Mouse (Mus musculus) layer of hippocampus, postnatal 36 days (tissue): ENCODE measurements at regions not wholly inside any gene's neighbourhood (a gene's known extent, or its start where the extent isn't known, plus 50 kb on each side); places are given as distances from the start of the nearest gene placed in this dataset.

Source experiments
- DNase-seq, 2 experiments: peaks; one replicate each; pipeline ENCODE4 v3.0.0; 2022

GRCm38 (mm10) chr12:32489415-32490139, 111.1 kb downstream of the Ccdc71l start:
- no peak for DNase-seq

- DNase-seq: peak in 1 of 2 experiments; percentile 15
Measured at GRCm38 (mm10) chr12:32504196-32504595, 125.7 kb downstream of the Ccdc71l start.

- DNase-seq: no peak
Measured at GRCm38 (mm10) chr12:32508671-32509070, 130.2 kb downstream of the Ccdc71l start.

- peak; percentile 17 to 24 for DNase-seq
Measured at GRCm38 (mm10) chr12:32525586-32525985, 147.1 kb downstream of the Ccdc71l start.

- no peak for DNase-seq
Measured at GRCm38 (mm10) chr12:32531216-32531615, 152.7 kb downstream of the Ccdc71l start.

GRCm38 (mm10) chr12:32533641-32534040, 155.1 kb downstream of the Ccdc71l start:
- DNase-seq: no peak

- no peak for DNase-seq
Measured at GRCm38 (mm10) chr12:32545466-32545865, 167.0 kb downstream of the Ccdc71l start.

GRCm38 (mm10) chr12:32546356-32546755, 167.9 kb downstream of the Ccdc71l start:
- DNase-seq: no peak

- no peak for DNase-seq
Measured at GRCm38 (mm10) chr12:32553793-32554192, 175.3 kb downstream of the Ccdc71l start.

GRCm38 (mm10) chr12:32567777-32568176, 189.3 kb downstream of the Ccdc71l start:
- peak in 1 of 2 experiments; percentile 14 for DNase-seq

- DNase-seq: no peak
Measured at GRCm38 (mm10) chr12:32581304-32581703, 202.8 kb downstream of the Ccdc71l start.

- DNase-seq: peak; percentile 14 to 29
Measured at GRCm38 (mm10) chr12:32602131-32602815, 217.1 kb upstream of the Nampt start.

GRCm38 (mm10) chr12:32605353-32605752, 214.0 kb upstream of the Nampt start:
- DNase-seq: no peak

- DNase-seq: no peak
Measured at GRCm38 (mm10) chr12:32615000-32615399, 204.3 kb upstream of the Nampt start.

- no peak for DNase-seq
Measured at GRCm38 (mm10) chr12:32616086-32616485, 203.3 kb upstream of the Nampt start.

GRCm38 (mm10) chr12:32617031-32617430, 202.3 kb upstream of the Nampt start:
- DNase-seq: no peak

GRCm38 (mm10) chr12:32619830-32620229, 199.5 kb upstream of the Nampt start:
- no peak for DNase-seq

- DNase-seq: no peak
Measured at GRCm38 (mm10) chr12:32621739-32622138, 197.6 kb upstream of the Nampt start.

GRCm38 (mm10) chr12:32628552-32628951, 190.8 kb upstream of the Nampt start:
- DNase-seq: no peak

- peak; percentile 7 to 35 for DNase-seq
Measured at GRCm38 (mm10) chr12:32632935-32633334, 186.4 kb upstream of the Nampt start.

- no peak for DNase-seq
Measured at GRCm38 (mm10) chr12:32635055-32635454, 184.3 kb upstream of the Nampt start.

- DNase-seq: no peak
Measured at GRCm38 (mm10) chr12:32637400-32638100, 181.8 kb upstream of the Nampt start.

GRCm38 (mm10) chr12:32640591-32640990, 178.8 kb upstream of the Nampt start:
- DNase-seq: no peak
